Mouse (Mus musculus) right cerebral cortex, postnatal 10 days (tissue): ENCODE measurements around the gene Cacybp.

Experiments
- DNase-seq, 2 experiments: peaks; one replicate each; pipeline ENCODE4 v3.0.0; 2021; ENCODE audit warnings: low spot score in 2 of 2

The Cacybp gene

DNA sequence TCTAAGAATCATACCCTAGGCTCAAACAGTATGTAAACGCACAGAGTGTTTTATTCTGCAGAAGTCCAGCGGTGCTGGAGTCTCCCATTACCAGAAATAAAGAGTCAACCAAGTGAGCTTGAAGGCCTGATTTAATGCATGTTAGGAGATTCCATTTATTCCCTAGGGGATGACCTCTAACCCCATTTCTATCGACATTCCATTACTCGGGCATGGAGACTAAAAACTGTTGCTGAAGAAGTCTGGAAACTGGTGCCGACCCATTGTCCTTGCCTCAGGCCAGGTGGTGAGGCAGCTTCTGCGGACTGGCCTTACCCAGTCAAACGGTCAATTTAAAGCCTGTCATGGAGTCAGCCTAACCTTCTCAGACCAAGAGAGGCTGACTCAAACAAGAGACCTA lies 1.5 kb upstream of the Cacybp start:
- DNase-seq = no peak

DNA sequence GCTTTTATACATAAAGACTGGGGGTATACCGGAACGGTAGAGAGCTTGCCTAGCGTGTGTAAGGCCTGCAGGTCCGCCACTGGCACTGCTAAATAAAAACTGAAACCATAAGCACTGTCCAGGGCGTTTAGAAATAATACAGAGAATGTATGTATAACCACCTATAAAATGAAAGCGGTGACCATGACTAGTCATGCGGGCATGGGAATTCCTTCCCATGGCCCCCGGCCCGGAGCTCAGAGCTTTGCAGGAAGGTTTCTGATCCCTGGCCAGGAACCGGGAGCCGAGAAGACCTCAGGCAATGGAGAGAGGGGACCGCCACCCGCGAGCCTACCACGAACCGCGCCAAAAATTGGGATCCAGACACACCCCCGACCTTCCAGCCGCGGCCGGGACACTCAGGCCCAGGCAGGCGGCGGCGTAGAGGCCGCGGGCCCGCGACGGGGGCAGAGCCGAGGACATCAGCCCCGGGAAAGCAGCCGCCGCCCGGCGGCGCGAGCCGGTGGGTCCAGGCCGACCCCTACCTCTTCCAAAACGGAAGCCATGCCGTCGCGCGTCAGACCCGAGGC lies 468 bp downstream of the Cacybp start:
- DNase-seq = peak in 1 of 2 experiments; percentile 70

DNA sequence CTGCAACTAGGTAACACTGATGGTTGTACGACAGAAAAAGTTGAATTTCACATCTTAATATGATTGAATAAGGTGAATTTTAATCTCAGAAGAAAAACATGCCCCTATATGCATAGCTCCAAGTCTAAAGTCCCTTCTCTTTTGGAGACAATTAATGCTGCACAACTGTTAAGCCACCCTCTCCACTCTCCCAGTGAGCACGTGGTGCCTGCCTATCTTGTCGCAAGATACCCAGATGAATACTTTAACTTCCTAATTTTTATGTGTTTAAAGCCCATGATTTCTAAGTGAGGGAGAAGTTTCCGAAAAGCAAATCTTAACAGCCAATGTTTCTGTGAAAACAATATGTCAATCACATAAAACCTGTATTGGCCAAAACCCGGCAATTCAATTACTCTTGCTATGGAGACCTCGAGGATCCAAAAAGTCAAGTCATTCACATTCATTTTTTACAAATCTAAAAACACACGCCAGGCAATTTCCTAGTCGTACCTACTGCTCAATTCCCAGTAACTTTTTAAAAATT lies 1.0 kb downstream of the Cacybp start:
- DNase-seq = no peak

DNA sequence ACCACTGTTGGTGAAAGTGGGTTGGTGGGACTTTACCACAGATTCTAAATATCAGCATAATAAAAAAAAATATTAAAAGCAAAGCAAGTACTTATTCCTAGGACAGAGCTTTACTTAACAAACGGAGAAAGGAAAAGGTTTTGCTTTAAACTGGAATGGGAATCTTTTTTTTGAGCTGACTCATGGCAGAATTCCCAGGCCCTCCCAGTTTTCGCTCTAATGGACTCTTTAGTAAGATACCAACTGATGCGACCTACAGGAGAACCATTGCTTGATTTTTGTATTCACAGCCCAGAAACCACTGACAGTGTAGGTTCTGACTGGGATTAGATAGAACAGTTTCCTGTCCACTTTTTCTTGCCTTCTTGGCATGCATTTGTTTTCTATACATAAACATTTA lies 2.1 kb downstream of the Cacybp start:
- no peak for DNase-seq

DNA sequence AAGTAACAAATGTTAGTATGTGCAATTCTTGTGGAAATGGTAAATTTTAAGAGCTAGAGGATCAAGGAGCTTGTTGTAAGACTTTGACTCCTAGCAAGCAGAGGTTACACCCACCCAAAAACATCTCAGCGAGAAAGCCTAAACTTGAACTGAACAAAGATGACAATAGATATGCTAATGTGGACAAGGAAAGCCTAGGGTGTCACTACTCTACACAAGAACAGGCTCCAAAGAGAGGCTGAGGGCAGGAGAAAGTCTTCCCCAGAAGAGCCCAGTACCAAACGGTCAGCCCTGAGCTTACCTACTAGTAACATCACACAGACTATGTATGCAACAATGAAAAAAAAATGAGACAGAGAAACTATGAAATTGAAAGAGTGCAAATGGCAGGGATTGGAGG lies 2.8 kb downstream of the Cacybp start:
- no peak for DNase-seq

DNA sequence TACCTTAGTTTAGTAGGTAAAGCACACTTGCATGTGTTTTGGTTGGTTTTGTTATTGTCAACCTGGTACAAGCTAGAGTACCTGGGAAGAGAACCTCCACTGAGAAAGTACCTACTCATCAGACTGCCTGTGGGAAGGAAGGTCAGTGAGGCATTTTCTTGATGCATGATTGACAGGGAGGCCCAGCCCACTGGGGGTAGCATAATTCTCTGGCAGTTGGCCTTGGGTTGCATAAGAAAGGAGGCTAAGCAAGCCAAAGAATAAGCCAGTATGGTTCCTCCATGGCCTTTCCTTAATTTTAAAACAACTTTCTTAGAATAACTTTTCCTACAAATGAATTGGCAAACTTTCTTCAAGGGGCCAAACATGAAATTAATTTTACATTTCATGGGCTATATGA lies 7.2 kb downstream of the Cacybp start:
- no peak for DNase-seq

DNA sequence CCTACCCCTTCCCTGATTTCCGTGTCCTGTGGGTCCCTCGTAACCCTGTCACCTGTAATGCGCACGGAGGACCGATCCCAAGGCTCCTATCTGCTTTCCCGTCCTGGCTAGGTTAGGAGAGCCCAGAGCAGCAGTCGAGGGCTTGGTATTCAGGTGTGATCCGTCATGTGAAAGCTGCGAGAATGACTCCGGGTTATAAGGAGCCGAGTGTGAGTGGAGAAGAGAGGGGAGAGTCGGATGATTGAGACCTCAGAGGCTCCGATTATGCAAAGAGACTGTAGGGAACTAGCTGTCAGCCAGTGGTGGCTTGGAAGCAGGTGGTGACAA lies 17.4 kb downstream of the Cacybp start:
- no peak for DNase-seq

DNA sequence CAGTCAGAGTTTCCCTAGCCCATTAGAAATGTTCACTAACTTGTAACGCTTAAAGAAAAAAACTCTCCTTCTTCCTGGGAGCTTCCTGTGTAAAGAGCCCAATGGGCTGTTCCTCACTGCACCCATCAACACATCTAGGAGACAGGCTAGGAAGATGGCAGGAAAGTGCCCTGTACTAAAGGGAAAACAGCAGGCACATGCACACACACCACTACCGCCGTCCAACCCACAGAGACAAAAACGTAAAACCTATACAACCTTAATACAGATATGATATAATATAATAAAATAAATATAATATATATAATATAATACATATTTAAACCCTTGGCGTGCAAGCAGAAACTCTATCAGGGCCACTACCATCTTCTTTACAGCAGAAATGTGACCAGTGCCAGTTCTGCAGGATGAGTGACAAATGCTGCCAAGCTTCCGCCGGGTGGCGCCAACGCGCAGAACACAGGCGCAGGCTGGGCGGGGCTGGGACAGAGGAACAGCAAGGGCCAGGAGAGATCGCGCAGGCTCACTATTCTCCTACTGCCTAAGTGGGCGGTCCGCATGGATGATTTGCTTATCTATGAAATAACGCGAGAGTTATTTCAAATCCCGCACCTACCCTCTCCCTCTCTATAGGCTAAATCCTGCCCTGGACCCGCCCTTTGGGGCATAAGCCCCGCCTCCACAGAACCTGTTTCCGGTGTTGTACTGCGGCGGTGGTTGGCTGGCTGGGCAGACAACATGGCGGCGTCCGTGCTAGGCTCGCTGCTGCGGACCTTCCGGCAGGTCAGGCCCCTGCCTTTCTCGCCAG lies 17.9 kb downstream of the Cacybp start, which contains the start of gene Mrps14:
TSS of gene Mrps14 (plus strand) at position 687 of the 808 bp plus-strand sequence.
- DNase-seq = peak; percentile 99

DNA sequence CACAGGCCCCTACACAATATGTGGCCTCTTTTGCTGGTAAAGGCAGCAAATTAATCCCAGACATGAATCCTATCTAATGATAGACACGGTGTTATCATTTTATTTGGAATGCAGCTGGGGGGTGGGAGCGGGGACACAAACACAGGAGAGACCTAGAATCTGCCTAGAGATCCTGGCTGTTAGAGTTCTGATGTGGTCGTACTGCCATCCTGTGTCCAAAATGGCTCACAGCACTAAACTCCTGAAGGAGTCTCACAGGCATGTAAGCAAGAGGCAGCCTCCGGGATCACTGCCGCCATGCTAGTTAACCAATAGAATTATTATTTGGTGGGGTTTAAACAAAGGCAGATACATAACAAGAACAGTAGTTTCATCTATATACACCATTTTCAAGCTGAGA lies 28.2 kb downstream of the Cacybp start:
- peak; percentile 74 to 81 for DNase-seq

DNA sequence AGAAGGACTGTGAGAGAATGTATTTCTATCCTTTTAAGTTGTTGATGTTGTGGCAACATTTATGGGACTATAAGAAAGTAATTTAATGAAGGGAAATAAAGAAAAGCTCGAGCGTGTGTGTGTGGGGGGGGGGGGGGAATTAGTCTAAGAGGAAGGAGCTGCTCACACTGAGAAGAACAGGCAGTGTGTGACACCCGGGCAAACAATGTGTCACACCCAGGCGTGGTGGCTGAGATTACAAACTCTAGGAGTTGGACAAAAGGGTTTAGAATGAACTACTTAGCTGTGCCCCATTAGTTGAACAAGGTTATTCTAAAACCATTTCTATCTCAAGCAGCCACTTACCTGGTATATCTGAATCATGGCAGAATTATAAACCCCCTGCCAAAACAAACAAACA lies 31.5 kb downstream of the Cacybp start:
- no peak for DNase-seq

DNA sequence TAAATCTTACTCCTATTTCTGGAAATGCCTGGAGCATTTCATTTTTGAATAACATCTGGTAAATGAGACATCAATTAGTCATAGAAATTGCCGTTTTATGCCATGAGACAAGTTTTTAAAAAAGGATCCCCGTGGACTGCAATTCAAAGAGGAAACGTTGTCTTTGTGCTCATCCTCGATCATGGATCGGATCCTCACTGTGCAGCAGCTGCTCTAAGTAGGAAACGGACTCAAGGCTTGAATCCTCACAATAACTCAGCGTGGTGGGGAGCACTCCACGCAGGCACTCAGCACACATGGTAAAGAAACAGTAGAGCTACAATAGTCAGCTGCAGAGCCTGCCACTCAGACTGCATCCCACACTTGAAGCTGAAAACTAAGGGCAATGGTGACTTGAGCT lies 35.8 kb downstream of the Cacybp start:
- no peak for DNase-seq

DNA sequence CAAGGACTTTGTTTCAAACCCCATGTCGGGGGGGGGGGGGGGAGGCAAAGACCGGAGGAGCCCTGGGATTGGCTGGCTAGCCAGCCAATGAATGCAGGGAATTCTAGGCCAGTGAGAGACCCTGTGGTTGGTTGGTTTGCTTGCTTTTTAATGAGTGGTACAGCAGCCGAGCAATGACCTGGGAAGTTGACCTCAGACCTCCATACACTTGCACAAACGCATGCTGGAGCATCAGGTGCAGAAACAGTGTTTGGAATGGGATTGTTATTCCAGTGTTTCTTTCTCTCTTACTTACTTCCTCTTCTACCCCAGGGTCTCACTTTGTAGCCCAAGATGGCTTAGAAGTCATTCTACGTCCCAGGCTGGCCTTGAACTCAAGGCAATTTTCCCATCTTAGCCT lies 46.1 kb downstream of the Cacybp start:
- DNase-seq = no peak

DNA sequence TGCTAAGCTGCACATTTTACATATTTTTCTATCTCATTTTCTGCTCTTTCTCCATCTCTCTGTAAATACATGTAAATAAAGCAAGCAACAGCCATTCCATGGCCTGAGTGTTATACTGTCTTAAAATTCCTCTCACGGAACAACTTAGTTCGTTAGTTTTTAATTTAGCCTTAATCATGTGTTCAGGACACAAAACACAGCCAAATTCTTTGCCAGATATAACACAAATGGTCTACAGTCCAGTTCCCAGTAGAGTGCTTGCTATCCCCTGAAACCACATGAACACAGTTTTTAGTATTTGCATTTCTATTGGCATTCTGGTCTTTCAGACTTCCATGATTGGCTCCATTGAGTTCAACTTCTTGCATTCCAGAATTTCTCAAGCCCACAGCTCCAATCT lies 54.5 kb downstream of the Cacybp start:
- no peak for DNase-seq

DNA sequence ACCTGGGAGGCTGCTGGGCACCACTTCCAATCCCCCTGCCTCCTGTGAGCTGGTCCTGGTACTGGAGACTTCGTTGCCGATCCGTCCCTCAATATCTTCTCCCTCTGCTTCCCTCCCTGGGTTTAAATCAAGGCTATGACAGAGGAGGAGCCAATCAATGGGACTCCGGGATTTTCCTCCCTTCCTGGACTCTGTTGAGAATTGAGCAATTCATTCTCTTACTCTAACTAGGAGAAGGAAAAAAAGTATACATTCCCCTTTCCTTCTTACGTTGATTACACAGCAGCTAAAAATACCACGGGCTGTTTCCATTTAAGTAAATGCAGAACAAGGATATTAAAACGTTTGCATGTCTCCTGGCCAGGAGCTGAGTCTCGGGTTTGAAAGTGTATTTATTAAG lies 59.2 kb downstream of the Cacybp start, which contains the start of gene Tnn:
TSS of gene Tnn (minus strand) at position 101 of the 400 bp plus-strand sequence.
- DNase-seq = no peak
